Mouse (Mus musculus) hindlimb bud, embryonic 11.5 days (tissue): ENCODE measurements around the gene 1700017N19Rik.

ENCODE experiments used
- DNase-seq: peaks from one replicate; pipeline ENCODE4 v3.0.0-alpha.2; 2012; ENCODE audit warnings: low read depth, low spot score; ENCODE audit errors: extremely low spot score

The 1700017N19Rik gene

DNA sequence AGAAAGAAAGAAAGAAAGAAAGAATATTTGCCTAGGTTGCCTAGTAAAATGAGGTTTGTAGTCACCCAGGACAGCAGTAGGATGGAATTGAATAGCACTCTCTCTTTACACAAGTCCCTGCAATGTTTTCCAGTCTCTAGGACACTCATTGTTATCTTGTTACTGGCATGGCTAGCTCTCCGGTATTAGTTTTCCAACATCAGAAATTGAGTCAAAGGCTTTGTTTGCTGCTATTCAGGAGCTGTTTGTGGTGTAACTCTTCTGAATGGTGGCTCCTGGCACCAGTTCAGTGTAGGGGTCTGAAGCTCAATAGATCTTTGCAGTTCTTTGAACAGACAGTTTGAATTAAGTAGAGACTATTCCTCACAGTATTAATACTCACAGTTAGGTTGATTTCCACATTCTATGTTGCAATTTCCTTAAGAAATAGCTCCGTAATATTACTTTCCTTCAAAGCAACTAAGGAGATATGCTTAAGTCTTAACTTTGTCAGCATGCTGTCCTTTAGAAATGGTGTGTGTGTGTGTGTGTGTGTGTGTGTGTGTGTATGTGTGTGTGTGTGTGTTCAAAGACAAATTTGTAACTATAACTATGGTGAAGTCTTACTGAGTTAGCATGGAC, 71.8 kb downstream of the 1700017N19Rik start:
- DNase-seq, result no peak
